8 mouse cellular contexts compared by ENCODE assay signal in the genomic region with DNA sequence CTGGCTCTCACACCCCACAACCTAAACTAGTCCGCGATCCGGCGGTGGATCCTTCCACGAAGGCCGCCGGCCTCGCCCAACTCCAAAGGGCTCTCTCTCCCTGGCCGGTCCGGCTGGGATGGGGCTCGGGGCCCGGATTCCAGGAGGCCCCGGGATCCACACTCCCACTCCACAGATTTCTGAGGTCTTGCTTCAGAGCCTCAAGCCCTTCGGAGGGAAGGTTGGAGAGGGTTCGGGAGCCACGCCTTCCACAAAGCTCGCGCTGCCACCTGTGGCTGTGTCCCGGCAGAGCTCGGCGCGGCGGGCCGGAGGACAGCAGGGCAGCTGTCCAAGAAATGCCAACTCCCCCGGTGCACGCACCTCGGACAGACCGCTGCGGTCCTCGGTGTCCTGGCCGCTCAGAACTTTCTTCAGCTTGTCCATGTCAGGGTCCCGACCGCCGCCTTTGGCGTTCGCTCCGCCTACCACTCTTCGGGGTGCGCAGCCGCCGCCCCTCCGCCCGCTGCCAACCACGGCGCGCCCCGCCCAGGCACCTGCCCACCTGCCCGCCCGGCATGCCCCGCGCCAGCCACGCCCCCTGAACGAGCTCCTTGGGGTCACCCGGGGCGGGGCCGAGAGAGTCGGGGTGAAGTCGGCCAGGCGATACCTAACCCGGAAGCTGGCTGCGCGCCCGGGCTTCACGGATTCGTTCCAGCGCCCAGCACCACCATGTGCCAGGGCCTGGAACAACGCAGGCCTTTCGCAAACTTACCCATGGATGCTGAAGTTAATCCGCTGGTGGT. TPM values are rescaled to one million over a fixed set of nuclear protein-coding genes. Genes with fewer than 3 reads are reported as not detected.
DNase-seq lines count a peak whose midpoint lies in the region; ATAC-seq and TF ChIP-seq lines count a peak whose summit lies in the region.

Gene Sft2d2, minus strand, starts transcription at position 559 of the 782 bp plus-strand sequence.

- H3K4me2 ChIP-seq in kidney, embryonic 14.5 days (replicated peaks; ENCODE audit: low read depth, low read length): peak within 1 kb of the TSS; percentile 78
- H3K4me2 ChIP-seq in limb, embryonic 15.5 days: peak within 1 kb of the TSS; percentile 90
- H3K4me2 ChIP-seq in midbrain, postnatal 0 days (ENCODE audit: low read depth, low read length, poor library complexity, severe bottlenecking): peak within 1 kb of the TSS; percentile 97

- ATAC-seq in erythroblast, adult 5-6 weeks (replicated peaks; ENCODE audit: low FRiP score, poor library complexity, severe bottlenecking): peak; percentile 89
- ATAC-seq in kidney, embryonic 14.5 days (ENCODE audit: low FRiP score, low TSS enrichment): peak; percentile 93
- peak; percentile 82 for ATAC-seq in limb, embryonic 15.5 days (ENCODE audit: insufficient number of reproducible peaks, low FRiP score, low TSS enrichment, low read depth)
- ATAC-seq in midbrain, postnatal 0 days (ENCODE audit: low FRiP score): peak; percentile 90

- DNase-seq in CD4-positive helper T cell, adult 2 months (ENCODE audit: low read depth, low spot score): peak; percentile 97
- DNase-seq in brain, embryonic 14.5 days (ENCODE audit: low read depth): peak; percentile 84
- peak; percentile 85 to 87 for DNase-seq in heart, adult 9 months (ENCODE audit: low spot score in 2 of 2)
- DNase-seq in midbrain, postnatal 0 days (ENCODE audit: low spot score): peak; percentile 82
- peak; percentile 76 to 95 for DNase-seq in spleen, postnatal 10 days (ENCODE audit: low spot score in 2 of 2)

- H3K27me3 ChIP-seq in kidney, embryonic 14.5 days (ENCODE audit: control insufficient read depth, insufficient read depth, low read length): no peaks in the 10 kb centered on the region
- no peaks in the 10 kb centered on the region for H3K27me3 ChIP-seq in limb, embryonic 15.5 days
- no peaks in the 10 kb centered on the region for H3K27me3 ChIP-seq in midbrain, postnatal 0 days (ENCODE audit: insufficient read depth, low read length)

- no peaks in the 10 kb centered on the region for H3K36me3 ChIP-seq in kidney, embryonic 14.5 days (ENCODE audit: control insufficient read depth, insufficient read depth, low read length)
- no peaks in the 10 kb centered on the region for H3K36me3 ChIP-seq in limb, embryonic 15.5 days
- H3K36me3 ChIP-seq in midbrain, postnatal 0 days (ENCODE audit: insufficient read depth, low read length): no peaks in the 10 kb centered on the region

- peak within 1 kb of the TSS; percentile 79 for H3K4me3 ChIP-seq in kidney, embryonic 14.5 days (ENCODE audit: low read length)
- H3K4me3 ChIP-seq in limb, embryonic 15.5 days: peak within 1 kb of the TSS; percentile 79
- peak within 1 kb of the TSS; percentile 67 for H3K4me3 ChIP-seq in midbrain, postnatal 0 days (ENCODE audit: low read depth, low read length)

- H3K9me3 ChIP-seq in kidney, embryonic 14.5 days (ENCODE audit: control insufficient read depth, low read length): no peaks in the 10 kb centered on the region
- no peaks in the 10 kb centered on the region for H3K9me3 ChIP-seq in limb, embryonic 15.5 days
- H3K9me3 ChIP-seq in midbrain, postnatal 0 days (ENCODE audit: low read length): no peaks in the 10 kb centered on the region

- peak within 1 kb of the TSS; percentile 77 for H3K27ac ChIP-seq in kidney, embryonic 14.5 days (ENCODE audit: low read depth, low read length)
- peak within 1 kb of the TSS; percentile 86 for H3K27ac ChIP-seq in limb, embryonic 15.5 days
- peak within 1 kb of the TSS; percentile 55; the same call in 1 of the 2 replicates for H3K27ac ChIP-seq in midbrain, postnatal 0 days (ENCODE audit: low read depth, low read length)

- WGBS in kidney, embryonic 14.5 days: 1% methylated on average over 63 of the region's 69 CpGs
- WGBS in limb, embryonic 15.5 days: under 1% methylated on average over 66 of the region's 69 CpGs
- WGBS in midbrain, postnatal 0 days: under 1% methylated on average over 68 of the region's 69 CpGs

- TF ChIP-seq POLR2A in brain, embryonic 14.5 days (IDR thresholded peaks at IDR 0.05; ENCODE audit: borderline replicate concordance, extremely low read depth, insufficient read depth, insufficient read length, poor library complexity, severe bottlenecking): no peak

- peak within 1 kb of the TSS; percentile 74 for H3K9ac ChIP-seq in kidney, embryonic 14.5 days (ENCODE audit: low read depth, low read length)
- peak within 1 kb of the TSS; percentile 56 for H3K9ac ChIP-seq in limb, embryonic 15.5 days
- H3K9ac ChIP-seq in midbrain, postnatal 0 days (replicated peaks; ENCODE audit: low read length, poor library complexity, severe bottlenecking): peak within 1 kb of the TSS; percentile 52

- peak; percentile 24; the same call in 1 of the 2 replicates for TF ChIP-seq CTCF in brain, embryonic 14.5 days (IDR thresholded peaks at IDR 0.05; ENCODE audit: borderline replicate concordance, extremely low read depth, insufficient read depth, insufficient read length)
- TF ChIP-seq CTCF in midbrain, postnatal 0 days (IDR thresholded peaks at IDR 0.05): peak; percentile 52

- peaks cover 7% of the 10 kb centered on the region for H3K4me1 ChIP-seq in kidney, embryonic 14.5 days (ENCODE audit: control insufficient read depth, insufficient read depth, low read length)
- H3K4me1 ChIP-seq in limb, embryonic 15.5 days: 0 out of 2 replicates have a peak, but pooled peaks cover 3% of the 10 kb centered on the region
- no peaks in the 10 kb centered on the region for H3K4me1 ChIP-seq in midbrain, postnatal 0 days (ENCODE audit: insufficient read depth, low read length)

RNA-seq across cellular contexts. Expression of gene Sft2d2, which starts in this region (rescaled TPM):
- 7.8 and 8.6 TPM in 2 replicates for polyA plus RNA-seq in brain, embryonic 14.5 days (2012; rRNA removed)
- 7.9 and 11.5 TPM in 2 replicates for total RNA-seq in erythroblast, adult 5-6 weeks (2015; ENCODE audit: low replicate concordance)
- 7.1 and 10.3 TPM in 2 replicates for total RNA-seq in erythroblast, adult 5-6 weeks (2017; ENCODE audit: low replicate concordance)
- 13.9 and 28.7 TPM in 2 replicates for polyA plus RNA-seq in kidney, embryonic 14.5 days (2014; fragmentation: Nextera tagmentation; extraction: Ambion mirVana)
- polyA plus RNA-seq in limb, embryonic 15.5 days (2015; fragmentation: Nextera tagmentation; extraction: Ambion mirVana): 22.2 and 24.0 TPM in 2 replicates
- 10.5 and 11.0 TPM in 2 replicates for total RNA-seq in midbrain, postnatal 0 days (2014; rRNA removed)
- 3.8 and 5.1 TPM in 2 replicates for polyA plus RNA-seq in midbrain, postnatal 0 days (2015; fragmentation: Nextera tagmentation; extraction: Ambion mirVana)

Comparison
In these comparisons a context has a peak if more than half of its experiments do, and no peak if none do; other contexts are left out.
1. Peak in every context shown above with its lines: DNase-seq, ATAC-seq, H3K4me3 ChIP-seq and H3K27ac ChIP-seq.